Mouse (Mus musculus) frontal cortex, adult 2 months (tissue): ENCODE results near the gene Stk19. TPM values are rescaled to one million over a fixed set of nuclear protein-coding genes. Genes with fewer than 3 reads are reported as not detected.

Experiments
- DNase-seq, 2 experiments: peaks; one replicate each; pipeline ENCODE4 v3.0.0; 2022; ENCODE audit warnings: low spot score in 1 of 2; ENCODE audit errors: extremely low spot score in 1 of 2
- polyA plus RNA-seq: library from polyadenylated mRNA; depleted of rRNA; stranded (reverse); fragments of >200 nt; gene quantifications from 2 replicates; pipeline ENCODE4 v1.2.3, GENCODE M21; 2012; rRNA removed

Gene Stk19
- polyA plus RNA-seq, result 71.8 and 77.6 TPM in 2 replicates

DNA sequence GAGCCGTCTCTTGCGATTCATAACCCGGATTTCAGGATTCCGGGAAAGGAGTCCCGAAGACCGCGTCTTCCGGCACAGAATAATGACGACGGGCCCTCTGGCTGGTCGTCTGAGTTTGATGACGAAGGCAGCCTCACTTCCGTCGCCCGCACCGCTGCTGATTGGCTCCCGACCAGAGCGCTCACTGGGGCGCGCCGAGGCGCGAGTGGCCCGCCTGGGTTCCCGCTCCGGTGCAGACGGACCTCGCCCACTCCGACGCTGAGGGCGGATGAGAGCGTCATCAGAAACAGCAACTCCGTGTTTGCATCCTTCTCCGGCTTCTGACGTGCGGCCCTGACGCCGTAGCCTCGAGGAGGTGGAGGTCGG lies at the start of gene Stk19, which contains the start of gene Dxo:
Gene Stk19, minus strand, starts transcription at position 90 of the 366 bp plus-strand sequence.
Gene Dxo, plus strand, starts transcription at position 164 of the 366 bp plus-strand sequence.
- DNase-seq, result peak; percentile 97 to 99

DNA sequence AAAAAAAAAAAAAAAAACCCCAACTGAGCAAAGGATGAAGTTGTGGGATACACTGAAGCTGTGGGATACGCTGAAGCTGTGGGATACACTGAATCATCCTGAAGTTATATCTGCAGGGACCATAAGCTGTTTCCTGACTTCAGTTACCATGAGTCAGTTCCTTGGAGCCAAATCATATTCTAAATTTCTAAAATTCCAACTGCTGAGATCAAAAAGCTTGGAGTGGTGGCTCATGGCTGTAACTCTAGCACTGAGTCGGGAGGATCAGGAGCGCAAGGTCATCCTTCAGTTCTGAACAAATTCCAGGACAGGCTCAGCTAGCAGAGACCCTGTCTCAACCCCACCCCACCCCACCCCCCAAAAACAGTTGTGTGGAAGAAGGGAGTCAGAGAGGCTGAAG lies 48.9 kb upstream of the Stk19 start:
- DNase-seq, result no peak

DNA sequence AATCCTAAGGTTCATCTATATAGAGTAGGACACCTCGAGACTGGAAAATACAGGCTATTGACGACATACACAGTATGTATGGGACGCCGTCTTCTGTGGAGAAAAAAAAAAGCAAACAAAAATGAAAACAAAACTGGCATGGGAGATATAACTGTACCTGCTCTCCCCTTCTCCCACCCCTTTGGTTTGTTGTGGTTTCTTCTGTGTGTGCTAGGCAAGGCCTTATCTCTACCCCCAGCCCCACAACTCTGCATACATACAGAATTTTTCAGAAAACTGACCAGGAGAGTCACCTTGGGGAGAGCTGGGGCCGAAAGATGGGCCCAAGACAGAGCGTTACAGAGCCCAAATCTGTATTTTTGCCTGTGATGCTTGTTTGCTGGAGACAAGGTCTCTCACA lies 48.0 kb upstream of the Stk19 start:
- no peak for DNase-seq

DNA sequence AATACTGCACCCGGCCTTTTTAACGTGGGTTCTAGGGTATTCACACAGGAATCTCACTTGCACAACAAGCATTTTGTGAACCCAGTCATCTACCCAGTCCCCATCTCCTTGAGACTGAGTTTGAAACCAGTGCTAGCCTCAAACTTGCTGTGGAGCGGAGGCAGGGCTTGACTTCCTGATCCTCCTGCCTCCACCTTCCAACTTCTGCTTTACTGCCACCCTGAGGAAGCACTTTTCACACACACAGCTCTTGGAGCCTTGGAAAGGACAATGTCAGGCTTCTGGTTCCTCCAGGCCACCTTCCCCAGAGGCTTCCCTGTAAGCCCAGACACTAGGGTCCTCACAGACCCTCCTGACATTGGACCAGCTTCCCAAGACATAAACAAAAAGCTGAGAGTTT lies 46.6 kb upstream of the Stk19 start:
- no peak for DNase-seq

DNA sequence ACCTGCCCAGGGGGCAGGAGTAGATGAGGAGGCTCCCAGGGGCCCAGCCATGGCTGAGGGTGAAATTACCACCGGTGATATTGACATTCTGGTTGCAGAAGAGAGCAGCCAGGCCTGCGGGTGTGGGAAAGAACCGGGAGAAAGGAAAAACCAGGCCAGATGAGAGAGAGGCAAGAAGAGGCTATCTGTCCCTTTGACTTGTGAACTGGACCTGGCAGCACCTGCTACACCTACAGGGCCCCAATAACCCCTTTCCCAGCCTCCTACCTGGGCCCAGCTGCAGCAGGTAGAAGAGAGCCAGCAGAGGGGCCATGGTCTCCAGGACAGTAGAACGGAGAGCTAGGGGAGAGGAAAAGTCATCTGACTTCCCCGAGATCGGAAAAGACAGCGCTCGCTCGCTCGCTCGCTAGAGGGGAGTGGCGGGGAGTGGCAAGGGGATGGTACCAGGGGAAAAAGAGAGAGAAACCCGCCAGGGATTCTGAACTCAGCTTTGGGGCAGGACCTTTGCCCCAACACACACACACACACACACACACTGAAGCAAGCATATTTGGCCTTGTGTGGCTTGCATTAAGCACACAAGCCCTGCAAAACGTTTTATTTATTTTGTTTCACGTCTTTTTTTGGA lies 45.1 kb upstream of the Stk19 start, which contains the start of gene Gm20547:
Gene Gm20547, minus strand, starts transcription at position 360 of the 628 bp plus-strand sequence.
- no peak for DNase-seq

DNA sequence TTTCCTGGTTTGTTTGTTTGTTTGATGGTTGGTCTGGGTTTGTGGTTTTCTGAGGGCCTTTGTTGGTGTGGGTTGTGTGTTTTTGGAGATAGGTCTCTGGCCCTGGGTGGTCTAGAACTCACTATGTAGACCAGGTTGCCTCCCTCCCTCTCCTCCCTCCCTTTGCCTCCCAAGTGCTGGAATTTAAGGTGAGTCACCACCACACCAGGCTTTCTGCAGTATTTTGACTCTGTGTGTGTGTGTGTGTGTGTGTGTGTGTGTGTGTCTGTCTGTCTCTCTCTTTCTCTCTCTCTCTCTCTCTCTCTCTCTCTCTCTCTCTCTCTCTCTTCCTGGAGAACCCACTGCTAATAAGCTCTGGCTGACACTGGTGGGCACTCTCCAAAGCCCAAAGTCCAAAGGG lies 44.4 kb upstream of the Stk19 start:
- no peak for DNase-seq

DNA sequence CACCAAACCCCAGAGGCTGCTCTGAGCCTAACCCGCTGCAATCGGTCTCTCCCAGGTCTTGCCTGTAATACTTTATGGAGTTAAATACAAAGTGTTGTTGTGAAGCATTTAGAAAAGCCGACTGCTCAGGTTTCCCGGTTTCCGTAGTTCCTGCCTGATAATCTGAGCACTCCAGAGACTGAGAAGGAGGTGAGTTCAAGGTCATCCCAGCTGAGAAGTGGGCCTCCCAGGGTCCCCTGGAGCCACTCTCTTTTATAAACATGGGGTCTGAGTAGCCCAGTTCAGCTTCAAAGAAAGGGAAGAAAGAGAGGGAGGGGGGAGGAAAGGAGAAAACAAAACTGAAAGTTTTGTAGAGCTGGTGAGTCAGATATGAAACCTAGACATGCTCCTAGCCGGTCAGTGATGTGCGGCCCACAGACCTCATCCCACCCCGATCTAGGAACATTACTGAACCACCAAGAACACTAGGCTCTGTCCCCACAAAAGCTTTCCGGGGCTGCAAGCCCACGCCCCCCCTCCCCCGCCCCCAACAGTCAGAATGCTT lies 42.7 kb upstream of the Stk19 start, which contains the start of gene Zbtb12:
Gene Zbtb12, plus strand, starts transcription at position 148 of the 544 bp plus-strand sequence.
- no peak for DNase-seq

DNA sequence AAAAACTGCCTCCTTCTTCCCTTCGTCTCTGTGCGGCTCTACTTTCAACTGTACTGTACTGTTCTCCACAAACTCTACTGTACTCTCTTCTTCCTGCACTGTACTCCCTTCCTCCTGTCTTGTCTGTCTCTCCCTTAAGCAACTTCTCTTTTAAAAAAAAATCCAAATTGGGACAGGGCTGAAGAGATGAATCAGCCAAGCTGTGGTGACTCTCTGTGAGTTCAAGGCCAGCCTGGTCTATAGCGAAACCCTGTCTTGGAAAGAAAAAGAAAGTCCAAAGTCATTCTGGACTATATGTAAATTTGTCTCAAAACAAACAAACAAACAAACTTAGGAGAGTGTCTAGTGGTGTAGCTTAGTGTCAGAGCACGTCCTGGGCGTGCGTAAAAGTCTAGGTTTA lies 37.6 kb upstream of the Stk19 start:
- DNase-seq, result no peak

DNA sequence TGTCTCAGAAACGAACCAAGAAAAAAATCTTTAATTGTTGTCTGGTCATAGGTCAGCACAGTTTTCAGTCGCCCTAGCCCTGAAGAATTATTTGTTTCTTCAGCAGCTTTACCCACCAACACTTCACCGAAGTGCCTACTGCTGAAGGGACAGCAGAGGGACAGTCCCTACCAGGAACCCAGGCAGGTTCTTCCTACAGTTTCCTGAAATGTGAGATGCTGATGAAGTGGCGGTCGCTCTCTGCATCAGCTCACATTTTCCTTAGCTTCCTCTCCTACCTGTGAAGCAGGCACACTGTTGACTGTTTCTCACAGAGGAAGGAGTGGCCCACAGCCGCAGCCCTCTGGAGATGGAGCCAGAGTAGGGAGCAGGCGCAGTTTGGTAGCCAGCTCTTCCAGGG lies 29.2 kb upstream of the Stk19 start:
- DNase-seq, result no peak

DNA sequence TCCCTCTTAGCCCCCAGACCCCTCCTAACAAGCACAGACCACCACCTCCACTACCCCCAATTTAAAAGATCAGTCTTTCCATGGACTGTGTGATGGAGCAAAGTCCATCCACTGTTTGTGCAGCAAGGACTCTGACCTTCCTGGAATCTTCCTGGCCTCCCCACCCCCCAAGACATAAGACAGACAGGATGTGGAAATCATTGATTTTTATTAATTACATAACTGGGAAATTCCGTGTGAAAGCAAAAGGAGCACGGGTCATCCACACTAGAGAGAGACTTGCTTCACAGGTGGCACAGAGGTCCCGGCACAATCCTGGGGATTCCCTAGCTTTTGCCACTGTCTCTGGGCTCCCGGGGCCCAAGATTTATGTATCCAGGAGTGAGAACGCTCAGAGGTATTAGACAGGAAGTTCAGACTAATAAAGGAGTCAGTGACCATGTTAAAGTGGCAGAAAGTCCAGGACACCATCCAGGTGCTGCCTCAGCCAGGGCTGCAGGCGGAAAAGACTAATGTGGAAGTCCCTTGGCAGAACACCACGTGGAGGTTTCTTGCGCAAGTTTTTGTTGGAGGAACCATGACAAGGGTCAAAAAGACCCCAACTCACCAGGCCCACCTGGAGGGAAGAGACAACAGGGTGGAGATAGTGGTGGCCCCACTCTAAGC lies 25.8 kb upstream of the Stk19 start, which contains the start of gene Cfb:
Gene Cfb, minus strand, starts transcription at position 103 of the 666 bp plus-strand sequence.
- no peak for DNase-seq

DNA sequence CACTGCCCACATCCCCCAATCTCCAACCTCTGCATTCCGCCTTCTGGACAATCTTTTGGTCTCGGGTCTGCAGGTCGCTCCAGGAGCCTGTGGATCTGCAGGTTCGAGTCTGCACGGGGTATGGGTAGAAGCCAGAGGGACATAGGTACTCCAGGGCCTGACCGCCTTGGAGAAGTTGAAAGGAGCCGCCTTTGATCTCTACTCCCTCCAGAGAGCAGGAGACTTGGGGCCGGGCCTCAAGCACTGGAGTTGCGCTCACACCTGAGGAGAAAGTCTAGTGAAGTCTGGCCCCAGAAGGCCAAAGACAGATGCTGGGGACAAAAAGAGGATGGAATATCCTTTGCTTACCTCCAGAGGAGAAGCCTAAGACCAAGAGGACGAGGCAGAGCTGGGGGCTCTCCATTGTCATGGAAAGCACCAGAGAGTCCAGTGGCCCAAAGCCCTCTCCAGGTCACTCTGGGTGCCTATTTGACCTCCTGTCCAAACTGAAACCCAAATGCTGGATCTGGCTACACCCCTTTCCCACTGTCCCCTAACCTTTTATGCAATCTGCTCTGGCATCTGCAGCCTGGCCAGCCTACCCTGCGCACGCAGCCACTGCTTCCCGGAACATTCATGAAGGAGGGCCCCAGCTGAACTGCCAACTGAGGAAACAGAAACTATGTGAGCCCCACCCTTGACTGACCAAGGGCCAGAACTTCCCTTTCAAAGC lies 25.1 kb upstream of the Stk19 start:
- DNase-seq, result no peak

DNA sequence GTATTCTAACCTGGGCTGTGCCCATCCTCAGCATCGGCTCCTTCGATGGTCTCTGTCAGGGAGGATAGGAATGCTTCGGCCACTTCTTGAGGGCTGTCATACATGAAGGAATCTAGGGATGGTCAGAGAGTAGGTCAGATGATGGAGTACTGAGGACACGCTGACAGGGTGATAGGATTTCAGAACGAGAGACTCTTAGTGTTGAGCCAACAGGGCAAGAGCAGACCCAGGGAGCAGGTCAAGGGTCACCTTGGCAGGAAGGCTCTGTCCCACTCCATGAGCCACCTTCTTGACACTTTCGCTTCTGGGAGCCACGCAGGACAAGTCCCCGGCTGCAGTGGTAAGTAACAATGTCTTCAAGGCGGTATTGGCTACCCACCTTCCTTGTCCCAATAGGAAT lies 23.8 kb upstream of the Stk19 start:
- no peak for DNase-seq

DNA sequence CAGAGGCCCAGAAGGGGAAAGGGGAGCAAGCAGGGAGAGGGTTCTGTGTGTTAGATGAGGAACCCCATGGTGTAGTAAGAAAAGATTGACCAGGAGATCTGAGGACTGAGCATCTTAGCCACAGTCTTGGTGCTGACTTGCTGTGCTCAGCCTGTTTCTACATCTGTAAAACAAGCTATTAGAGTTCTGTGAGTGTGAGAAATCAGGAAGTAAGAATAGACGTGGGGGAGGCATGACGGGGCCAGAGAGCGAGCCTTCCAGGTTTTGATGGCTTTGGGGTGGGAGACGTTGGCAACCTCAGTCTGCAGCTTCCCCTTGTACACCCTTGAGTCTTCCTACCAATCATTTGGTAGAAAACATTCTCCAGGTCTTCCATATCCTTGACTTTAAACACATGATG lies 21.9 kb upstream of the Stk19 start:
- no peak for DNase-seq

DNA sequence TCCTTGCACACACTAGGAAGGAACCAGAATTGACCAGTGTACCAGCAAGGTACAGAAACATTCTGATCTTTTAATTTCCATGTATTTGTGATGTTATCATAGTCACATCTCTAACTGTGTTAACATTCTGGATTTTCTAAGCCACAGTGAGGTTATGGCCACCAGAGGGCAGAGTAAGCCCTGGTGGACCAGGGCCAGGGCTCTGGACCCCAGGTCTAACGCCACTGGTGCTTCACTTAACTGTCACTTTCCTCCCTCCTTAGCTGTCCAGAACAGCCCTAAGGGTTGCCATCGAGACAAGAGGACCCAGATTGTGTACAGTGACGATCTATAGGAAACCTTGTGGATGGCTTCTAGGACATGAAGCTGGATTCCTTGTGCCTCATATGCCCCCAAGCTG lies 19.1 kb upstream of the Stk19 start:
- peak in 1 of 2 experiments; percentile 56 for DNase-seq

DNA sequence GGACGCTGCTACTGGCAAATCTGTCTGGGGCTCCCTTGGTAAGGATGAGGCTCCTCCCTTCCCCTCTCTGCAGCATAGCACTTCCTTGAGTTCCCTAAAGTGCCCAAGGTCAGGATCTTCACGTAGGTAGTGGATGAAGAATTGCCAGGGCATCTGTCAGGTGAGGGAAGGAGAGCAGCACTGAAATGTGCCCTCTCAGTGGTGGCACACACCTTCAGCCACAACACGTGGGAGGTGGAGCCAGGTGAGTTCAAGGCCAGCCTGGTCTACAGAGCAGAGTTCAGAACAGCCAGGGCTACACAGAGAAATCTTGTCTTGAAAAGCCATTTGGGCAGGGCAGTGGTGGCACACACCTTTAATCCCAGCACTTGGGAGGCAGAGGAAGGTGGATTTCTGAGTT lies 18.0 kb upstream of the Stk19 start:
- no peak for DNase-seq

DNA sequence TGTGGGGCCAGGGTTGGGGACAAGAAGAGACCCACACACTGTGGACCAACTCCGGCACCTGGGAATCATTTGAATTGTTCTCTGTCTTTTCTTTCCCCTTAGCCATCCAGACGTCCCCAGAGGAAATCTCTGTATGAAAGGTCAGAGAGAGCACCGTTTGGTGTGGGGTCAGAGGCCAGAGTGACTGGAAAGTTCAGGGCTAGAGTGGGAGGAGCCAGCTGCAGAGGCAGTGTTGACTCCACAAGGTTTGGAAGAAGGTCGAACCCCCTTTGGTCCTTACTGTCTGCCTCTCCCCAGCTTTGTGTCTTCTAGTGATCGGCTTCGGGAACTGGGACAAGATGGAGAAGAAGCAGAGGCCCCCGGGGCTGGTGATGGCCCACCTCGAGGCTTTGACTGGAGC lies 16.8 kb upstream of the Stk19 start:
- no peak for DNase-seq

DNA sequence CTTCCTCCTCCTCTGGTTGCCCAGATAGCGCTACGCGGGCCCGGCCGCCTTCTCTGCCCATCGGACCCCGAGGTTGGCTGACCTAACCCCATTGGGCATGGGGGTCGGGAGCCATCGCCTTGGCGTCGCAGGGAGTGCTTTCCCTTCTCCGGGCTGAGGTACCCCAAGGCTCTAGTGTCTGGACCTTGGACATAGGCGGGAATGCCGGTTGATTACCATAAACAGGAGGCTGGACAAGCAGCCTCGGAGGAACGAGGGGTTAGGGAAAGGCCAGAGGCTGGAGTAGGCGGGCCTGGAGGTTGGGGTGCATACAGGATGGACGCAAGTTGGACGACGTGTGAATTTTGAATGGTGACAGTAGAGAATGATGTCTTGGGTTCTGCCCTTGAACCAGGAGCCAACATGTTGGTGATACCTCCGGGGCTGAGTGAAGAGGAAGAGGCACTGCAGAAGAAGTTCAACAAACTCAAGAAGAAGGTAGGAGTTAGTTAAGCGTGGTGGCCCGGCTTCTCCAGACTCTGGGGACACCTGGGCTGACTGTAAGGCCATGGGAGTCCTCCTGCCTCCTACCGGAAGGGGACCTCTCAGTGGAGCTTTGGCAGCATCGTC lies 13.9 kb upstream of the Stk19 start:
- DNase-seq, result no peak

DNA sequence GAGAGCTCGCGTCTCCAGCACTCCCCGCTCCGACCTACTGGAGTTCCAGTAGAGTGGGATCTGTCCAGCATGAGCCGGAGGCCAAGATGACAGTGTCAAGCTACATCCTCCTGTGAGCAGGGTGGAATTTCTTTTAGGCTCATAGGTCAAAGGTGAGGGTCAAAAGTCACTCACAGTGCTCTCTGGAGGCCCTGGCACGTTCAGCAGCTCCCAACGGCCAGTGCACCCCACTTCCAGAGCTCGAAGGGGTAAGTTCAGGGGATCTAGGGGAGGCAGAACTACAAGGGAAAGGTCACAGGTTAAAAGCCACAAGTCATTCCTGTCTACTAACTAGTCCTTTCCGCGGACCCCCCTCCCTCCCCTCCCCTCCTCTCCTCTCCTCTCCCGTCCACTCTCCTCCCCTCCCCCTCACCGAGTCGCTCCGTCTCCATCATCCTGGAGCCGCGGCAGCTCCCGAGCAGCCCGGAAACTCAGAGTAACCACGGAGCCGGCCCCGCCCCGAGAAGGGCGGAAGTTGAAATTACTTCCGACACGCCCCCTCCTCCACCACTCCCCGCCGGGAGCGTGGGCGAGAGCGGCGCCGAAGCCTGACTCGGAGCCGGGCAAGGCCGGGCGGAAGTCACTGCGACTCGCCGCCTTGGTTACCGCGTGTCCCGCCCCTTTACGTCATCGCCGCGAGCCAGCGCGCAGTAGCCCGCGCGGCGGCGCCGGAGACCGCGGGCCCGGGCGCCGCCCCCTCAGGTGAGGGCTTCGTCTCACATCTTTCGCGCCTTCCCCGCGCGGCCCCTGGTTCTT lies 13.2 kb upstream of the Stk19 start, which contains the start of the genes Skiv2l and Nelfe:
Gene Skiv2l, minus strand, starts transcription at position 489 of the 795 bp plus-strand sequence.
Gene Nelfe, plus strand, starts transcription at position 670 of the 795 bp plus-strand sequence.
- DNase-seq, result peak; percentile 94 to 99

DNA sequence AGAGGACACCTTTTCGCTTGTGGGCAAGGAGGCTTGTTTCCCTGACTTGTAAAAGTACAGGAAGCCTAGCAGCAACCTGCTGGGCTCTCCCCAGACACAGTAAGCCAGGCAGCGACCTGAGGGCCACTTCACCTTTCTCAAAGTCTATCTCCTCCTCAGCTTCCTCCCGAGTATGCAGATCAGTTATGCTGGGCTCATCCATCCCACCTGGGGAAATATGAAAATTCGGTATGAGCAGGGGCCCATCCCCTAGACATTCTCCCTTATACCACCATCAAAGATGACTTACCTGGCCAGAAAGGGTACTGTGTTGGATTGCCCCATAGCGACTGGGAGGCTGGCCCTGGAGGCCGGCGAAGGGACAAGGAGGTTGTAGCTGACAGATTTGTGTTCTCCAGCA lies 10.9 kb upstream of the Stk19 start:
- no peak for DNase-seq

DNA sequence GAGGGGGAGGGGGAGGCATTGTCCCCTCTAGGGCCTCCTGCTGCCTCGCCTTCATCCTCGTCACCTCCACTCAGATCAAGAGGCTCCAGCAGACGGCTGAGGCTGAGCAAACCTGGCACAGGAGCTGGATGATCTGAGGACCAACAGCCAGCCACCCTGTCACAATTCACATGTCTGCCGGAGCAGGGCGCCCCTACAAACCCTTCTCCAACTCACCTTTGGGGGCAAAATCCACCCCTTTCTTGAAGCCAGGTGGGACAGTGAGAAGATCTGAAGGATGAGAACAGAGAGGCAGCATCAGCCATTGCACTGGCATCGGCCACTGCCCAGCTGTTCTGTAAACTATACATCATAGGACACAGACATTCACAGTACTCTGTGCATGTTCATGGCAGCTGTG lies 10.4 kb upstream of the Stk19 start:
- no peak for DNase-seq
